Mouse (Mus musculus): ENCODE data around the gene Atp4a. TPM values are rescaled to one million over a fixed set of nuclear protein-coding genes. Genes with fewer than 3 reads are reported as not detected.
"Not testable (repeated sequence)": the region's sequence is repeated elsewhere in the genome, so short reads cannot be mapped to it uniquely, and the experiment has no call there.

Atp4a gene
- total RNA-seq, 2 experiments from 2014 or later, result not detected

GRCm38 (mm10) chr7:30729396-30730063 lies 17.5 kb downstream of the Atp4a start, which contains the start of gene Tmem147:
Gene Tmem147 (minus strand): TSS chr7:30729540.
- peak; percentile 84 to 94 for DNase-seq (ENCODE audit: low spot score in 2 of 2)

GRCm38 (mm10) chr7:30730064-30730722 lies 18.2 kb downstream of the Atp4a start:
- DNase-seq (ENCODE audit: low spot score in 2 of 2), result not testable (repeated sequence)

DNA sequence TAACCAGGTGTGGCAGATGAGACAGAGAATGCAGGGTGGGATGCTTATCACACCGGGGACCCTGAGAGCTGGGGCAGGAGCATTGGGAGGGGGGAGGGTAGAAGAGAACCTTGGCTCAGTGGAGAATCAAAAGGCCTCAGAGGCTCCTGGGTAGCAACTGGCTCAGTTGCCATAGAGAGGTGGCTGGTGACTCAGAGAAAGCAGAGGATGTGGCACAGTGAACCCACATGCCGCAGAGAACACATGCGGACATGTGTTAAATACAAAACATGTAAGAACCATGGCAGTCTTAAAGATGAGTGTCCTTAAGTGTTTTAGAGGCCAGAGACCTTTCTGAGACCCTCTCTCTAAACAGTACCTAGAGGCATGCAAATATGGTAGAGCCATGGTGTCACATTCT lies 24.2 kb downstream of the Atp4a start:
- no peak for DNase-seq (ENCODE audit: low spot score in 2 of 2)

DNA sequence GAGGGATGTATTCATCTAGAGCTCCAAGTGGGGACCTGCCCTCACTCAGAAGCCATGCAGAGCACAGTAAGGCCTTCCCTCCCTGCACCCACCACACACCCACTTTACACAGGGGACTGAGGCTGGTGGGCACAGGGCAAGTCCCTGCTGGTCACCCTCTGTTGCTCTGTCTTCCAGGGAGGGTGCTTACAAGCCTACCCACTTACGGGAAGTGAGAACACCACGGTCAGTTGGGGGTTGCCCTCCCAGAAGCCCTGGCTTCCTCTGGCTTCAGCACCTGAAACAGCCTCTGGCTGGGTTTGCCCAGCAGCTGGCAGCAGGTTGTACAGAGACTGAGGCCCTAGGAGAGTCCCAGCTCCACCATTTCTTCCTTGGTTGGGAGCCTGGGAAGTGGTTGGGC lies 30.6 kb downstream of the Atp4a start:
- DNase-seq (ENCODE audit: low spot score in 2 of 2), result not testable (repeated sequence)

- not testable (repeated sequence) for DNase-seq (ENCODE audit: low spot score in 2 of 2)
Observed at GRCm38 (mm10) chr7:30743617-30744016, 31.6 kb downstream of the Atp4a start, which contains the start of gene Gapdhs. Gene Gapdhs (minus strand): TSS chr7:30743681.

DNA sequence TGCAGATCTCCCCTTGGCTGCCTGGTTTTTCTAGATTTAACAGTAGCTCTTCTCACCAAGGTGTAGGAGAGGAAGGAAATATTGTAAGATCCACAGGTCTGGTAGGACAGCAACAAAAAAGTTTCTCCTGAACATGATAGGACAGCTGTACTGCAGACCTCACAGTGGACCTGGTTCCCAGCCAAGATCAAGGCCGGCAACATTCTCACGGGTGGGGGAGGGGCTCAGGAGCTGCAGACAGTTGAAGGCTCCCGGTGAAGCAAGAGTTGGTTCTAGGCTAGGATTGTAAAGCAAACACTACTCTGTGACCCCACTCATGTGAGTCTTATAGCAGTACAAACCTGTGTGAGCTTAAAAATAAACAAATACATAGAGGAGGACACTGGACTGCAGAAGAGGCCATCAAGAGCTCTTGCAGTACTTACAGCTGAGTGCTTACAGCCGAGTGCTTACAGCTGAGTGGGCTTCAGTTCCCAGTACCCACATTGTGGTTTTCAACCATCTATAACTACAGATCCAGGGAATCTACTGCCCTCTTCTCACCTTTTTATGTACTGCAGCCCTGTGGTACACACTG lies 32.1 kb downstream of the Atp4a start:
- peak in 1 of 2 experiments; percentile 48 for DNase-seq (ENCODE audit: low spot score in 2 of 2)

GRCm38 (mm10) chr7:30747525-30748204 lies 35.7 kb downstream of the Atp4a start:
- no peak for DNase-seq (ENCODE audit: low spot score in 2 of 2)

DNA sequence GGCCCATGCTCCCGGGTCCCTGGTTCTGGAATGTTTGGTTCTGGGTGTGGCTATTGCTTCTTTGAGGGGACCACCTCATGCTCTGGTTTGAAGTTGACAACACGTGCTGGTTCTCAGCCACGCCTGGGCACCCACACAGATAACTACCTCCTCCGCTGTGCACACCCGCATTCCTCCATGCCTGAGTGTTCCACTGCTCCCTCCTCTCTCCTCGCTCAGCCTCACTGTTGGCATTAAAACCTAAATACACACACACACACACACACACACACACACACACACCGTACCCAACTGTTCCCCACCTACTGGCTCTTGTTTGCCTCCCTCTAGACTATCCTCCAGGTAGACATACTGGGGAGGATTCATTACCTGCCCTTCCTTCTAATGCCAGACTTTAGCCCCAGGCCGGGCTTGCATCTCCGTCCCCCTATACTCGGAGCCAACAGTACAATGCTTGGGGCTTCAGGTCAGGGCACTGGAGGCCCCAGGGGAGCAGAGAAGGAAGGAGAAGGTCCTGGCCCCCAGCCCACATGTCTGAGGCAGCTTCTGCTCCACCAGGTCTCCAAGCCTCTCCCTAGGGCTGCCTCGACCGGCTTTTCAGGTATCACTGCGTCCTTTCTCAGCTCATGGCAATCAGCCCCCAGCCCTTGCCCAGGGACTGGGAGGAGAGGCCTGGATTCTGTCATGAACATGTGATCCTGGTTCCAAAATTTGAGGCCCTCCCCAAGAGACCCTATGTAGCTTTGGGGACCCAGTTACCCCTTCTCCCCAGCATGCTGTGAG lies 38.0 kb downstream of the Atp4a start:
- DNase-seq (ENCODE audit: low spot score in 2 of 2), result no peak

DNA sequence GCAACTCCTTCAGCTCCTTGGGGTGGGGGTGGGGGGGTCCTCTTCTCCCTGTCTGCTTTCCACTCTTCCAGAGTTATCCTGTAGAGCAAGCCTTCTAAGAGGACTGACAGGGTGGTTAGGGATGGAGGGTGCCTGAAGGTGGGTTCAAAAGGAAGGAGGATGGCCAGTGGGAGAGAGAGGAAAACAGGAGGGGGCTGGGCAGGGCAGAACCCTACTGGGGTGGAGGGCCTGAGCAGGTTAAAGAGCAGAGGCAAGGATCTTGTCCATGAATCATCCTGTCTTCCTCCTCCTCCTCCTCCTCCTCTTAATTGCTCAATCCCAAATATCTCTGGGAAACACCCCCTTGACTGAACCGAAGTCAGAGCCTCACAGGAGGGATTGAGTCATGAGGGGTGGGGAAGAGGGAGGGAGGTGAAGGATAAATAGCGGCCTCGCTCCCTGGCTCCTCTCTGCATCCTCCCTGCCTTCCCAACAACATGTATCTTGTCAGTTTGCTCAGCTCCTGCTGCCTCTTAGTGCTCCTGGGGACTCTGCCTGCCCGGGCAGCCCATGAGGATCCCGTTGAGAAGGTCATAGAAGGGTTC lies 39.2 kb downstream of the Atp4a start, which contains the start of gene Sbsn:
Sbsn (plus strand) TSS at position 386 of the 584 bp plus-strand sequence.
- DNase-seq (ENCODE audit: low spot score in 2 of 2), result no peak

- no peak for DNase-seq (ENCODE audit: low spot score in 2 of 2)
Observed at GRCm38 (mm10) chr7:30757001-30757400, 45.0 kb downstream of the Atp4a start.

- peak in 1 of 2 experiments; percentile 36 for DNase-seq (ENCODE audit: low spot score in 2 of 2)
Observed at GRCm38 (mm10) chr7:30758853-30759252, 46.8 kb downstream of the Atp4a start.

DNA sequence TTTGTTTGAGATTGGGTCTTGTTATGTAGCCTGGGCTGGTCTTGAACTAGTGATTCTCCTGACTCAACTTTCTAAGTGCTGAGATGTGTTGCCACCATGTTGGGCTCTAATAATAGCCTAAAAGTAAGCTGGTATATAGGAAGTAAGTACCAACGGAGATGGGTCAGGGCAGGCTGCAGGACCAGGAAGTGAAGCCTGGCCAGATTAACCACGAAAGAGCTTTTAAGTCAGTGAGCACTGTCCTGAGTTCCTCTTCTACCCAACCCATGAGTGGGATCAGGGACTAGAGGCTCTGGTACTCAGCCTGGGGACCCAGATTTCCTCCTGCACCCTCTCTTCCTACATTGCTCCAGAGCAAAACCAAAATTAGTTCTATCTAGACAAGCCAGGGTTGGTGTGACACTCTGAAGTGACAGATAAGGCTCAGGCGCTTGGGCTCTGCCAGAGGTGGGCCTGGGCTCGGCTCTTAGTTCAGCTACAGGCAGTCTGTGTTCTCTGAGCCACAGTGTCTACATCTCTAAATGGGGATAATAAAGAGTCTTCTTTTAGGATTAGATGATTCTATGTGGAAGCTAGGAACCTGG lies 49.9 kb downstream of the Atp4a start:
- DNase-seq (ENCODE audit: low spot score in 2 of 2), result no peak

DNA sequence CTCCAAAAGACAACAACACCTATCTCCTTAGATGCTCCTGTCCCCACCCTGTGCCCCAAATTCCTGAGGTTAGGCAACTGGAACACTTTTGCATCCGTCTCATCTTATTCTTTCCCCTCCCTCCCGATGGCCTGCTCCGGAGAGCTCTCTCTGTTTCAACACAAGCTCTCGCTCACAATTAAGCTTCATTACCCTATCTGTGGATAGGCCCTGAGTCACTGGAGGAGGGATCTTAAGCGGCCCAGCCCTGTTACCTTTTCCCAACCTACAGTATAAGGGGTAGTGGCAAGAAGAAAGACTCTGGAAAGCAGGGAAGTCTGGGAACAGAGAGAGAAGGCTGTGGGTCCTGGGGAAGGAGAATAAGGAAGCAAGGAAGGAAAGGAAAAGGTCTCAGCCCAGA lies 51.4 kb downstream of the Atp4a start, which contains the start of gene Dmkn:
Dmkn (plus strand) TSS at position 301 of the 400 bp plus-strand sequence.
- no peak for DNase-seq (ENCODE audit: low spot score in 2 of 2)

DNA sequence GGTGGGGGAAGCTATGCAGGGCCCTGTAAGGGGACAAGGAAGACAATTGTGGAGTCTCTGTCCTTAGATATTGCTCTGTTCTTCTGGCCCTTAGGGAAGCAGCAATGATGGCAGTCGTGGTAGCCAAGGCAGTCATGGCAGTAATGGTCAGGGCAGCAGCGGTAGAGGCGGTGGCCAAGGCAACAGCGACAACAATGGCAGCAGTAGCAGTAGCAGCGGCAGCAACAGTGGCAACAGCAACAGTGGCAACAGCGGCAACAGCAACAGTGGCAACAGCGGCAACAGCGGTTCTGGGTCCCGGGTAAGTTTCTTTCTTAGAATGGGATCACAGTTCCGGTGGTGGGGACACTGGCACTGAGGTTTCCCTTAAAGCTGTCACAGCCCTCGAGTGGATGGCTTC lies 53.2 kb downstream of the Atp4a start:
- DNase-seq (ENCODE audit: low spot score in 2 of 2), result no peak

DNA sequence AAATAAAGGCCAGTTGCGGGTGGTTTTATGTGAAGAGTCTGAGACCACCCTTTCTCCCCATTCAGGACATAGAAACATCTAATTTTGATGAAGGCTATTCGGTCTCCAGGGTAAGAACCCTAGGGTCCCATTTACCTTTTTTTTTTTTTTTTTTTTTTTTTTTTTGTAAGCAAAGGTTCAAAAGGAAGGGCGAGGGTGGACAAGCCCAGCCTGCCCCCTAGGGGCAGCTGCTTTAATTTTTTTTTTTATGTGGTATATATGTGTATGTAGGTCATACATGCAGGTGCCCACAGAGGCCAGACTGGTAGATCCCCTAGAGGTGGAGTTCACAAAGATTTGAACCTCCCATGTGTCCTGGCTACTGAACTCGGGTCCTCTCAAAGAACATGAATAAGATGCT lies 54.4 kb downstream of the Atp4a start:
- no peak for DNase-seq (ENCODE audit: low spot score in 2 of 2)

DNA sequence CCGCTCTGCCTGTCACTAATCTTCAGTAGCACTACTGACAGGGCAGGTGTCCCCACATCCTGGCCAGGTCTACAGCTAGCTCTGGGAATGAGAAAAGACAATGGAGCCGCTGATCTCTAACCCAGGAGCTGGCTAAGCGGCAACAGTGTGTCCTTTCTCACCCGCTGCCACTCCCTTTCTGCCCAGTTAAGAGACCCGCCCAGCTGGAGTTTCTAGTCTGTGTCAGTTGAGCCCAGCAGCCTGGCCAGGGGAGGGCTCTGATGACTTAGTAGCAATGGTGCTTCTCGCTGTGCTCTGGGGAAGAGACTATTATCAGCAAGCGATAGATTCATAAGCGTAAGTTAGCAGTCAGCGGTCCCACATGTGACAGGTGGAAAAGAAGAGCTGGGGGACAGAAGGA lies 57.2 kb downstream of the Atp4a start:
- no peak for DNase-seq (ENCODE audit: low spot score in 2 of 2)
